Mouse (Mus musculus) fat pad, adult 2 months (tissue): ENCODE results near the gene Dennd4b.
"Not testable (repeated sequence)": the region's sequence is repeated elsewhere in the genome, so short reads cannot be mapped to it uniquely, and the experiment has no call there.

Experiments used
- DNase-seq: peaks from one replicate; pipeline ENCODE4 v3.0.0-alpha.2; 2011; ENCODE audit warnings: low read depth, low spot score; ENCODE audit errors: extremely low read depth

Dennd4b gene

DNA sequence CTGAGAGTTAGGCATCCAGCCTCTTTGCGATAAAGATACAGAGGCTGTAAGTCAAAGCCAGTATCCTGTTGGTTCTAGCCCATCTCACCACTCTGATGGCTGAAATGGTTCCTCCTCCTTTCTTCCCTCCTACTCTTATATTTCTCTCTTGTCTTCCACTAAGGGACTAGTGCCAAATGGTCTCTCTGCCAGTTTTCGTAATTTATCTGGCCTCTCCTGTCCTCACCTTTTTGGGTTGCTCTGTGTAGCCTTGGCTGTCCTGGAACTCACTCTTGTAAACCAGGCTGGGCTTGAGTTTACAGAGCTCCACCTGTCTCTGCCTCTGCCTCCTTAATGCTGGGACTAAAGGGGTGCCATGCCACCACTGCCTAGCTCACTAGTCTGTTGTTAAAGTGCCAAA lies 12.3 kb upstream of the Dennd4b start:
- not testable (repeated sequence) for DNase-seq

DNA sequence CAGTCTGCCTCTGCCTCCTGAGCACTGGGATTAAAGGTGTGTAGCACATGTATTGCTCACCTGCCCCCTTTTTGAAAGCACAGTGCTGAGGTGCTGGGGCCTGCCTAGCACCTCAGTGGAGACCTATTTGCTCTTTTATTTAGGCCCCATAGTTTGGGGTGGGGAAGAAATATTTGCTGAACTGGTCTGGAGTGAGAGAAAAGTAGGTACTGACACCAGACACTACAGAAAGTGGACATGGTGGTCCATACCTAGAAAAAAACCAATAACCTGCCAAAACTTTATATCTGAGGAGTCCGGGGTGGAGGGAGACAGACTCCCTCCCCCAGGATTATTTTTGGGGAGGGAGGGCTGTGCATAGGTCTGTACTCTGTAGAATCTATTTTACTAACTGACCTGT lies 11.8 kb upstream of the Dennd4b start:
- DNase-seq, result not testable (repeated sequence)

DNA sequence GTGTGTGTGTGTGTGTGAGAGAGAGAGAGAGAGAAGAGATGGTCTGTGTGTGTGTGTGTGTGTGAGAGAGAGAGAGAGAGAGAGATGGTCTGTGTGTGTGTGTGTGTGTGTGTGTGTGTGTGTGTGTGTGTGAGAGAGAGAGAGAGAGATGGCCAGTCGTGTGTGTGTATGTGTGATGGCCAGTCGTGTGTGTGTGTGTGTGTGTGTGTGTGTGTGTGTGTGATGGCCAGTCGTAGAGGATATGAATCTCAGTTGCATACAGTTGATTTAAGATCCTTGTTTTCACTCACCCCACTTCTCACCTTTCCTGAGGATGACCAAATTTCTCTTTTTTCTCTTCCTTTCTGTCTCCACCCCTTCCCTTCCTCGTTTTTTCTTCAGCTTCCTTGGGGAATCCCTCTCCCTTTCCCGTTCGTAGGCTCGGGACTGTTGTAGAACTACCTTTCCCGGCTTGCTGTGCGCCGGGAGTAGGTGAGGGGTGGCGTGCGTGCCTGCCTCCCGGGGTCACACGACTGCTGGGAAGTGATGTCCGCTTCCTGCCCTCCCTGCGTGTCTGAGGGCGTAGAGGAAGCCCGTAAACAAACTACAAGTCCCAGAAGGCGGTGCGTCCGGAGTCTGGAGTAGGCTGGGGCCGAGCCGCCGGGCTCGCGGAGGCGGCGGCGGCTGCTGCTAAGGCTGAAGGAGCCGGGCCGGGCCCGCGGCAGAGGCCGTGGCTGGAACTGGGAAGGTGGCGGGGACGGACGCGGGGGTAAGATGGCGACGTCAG lies 11.1 kb upstream of the Dennd4b start, which contains the start of gene Crtc2:
TSS of gene Crtc2 (plus strand) at position 511 of the 766 bp plus-strand sequence.
- DNase-seq, result peak; percentile 83

DNA sequence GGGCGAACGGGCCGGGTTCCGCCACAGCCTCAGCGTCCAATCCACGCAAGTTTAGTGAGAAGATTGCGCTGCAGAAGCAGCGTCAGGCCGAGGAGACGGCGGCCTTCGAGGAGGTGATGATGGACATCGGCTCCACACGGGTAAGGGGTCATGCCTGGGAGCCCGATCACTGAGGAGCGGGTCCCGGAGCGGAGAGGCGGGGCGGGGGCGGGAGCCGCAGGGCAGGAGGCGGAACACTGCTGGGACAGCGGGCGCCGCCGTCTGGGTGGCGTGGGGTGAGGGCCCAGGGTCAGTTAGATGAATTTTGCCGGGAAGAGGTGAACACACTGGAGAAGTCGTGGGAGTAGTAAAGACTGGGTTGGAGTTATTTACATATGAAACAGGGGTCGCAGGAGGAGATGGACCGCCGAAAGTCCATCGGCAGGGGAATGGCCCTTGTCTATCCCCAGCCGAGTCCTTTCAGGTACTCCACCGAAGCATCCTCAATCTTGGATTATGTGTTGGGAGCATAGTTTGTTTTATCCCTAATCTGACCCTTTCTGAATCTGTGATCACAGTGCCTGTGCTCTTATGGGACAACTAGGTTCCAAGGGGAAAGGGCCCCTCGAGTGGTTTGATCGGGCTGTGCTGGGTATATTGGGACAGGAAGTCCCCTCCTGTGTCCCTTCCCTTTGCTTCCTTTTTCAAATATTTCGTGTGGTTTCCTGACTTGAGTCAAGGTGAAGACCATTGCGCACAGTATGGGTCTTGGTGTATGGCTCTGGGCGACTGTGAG lies 10.4 kb upstream of the Dennd4b start:
- DNase-seq, result no peak

DNA sequence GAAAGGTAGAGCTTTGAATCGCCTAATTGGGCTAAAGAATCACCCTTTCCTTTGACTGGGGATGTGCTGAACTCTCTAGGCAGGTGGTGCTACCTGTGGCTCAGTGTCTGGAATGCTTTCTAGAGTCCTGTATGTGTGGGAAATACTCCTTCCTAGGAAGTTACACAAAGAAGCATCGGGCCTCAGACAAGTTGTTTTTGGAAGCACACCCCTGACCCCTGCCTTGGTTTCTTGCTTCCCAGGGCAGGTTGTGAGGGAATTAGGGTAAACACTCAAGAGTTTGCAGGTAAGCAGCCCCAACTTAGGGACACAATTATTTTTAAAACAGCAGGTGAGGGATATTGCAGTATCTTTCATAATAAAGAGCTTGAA lies 9.8 kb upstream of the Dennd4b start:
- no peak for DNase-seq

DNA sequence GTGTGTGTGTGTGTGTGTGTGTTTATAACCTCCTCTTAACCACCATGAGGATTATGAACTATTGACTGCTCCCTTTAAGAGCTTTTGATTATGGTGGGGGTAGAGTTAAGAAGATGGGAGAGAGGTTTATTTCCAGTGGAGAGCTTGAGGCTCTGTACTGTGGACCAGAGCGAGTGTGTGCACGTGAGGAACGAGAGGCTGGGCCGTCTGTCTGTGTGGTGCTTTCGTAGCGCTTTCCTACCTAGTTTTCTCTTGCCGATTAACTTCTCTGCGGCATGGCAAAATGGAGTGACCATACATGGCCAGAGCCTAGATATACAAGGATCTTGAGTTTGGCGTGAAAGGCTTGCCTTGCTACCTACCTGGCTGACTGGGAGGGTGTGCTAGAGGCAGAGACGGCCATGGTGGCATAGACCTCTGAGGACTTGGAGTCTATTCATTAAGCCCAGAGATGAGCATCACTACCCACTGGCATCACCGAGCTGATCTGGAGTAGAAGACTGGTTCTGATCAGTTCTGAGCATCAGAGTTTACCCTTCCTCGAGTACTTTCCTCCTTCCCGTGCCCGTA lies 9.1 kb upstream of the Dennd4b start:
- DNase-seq, result no peak

DNA sequence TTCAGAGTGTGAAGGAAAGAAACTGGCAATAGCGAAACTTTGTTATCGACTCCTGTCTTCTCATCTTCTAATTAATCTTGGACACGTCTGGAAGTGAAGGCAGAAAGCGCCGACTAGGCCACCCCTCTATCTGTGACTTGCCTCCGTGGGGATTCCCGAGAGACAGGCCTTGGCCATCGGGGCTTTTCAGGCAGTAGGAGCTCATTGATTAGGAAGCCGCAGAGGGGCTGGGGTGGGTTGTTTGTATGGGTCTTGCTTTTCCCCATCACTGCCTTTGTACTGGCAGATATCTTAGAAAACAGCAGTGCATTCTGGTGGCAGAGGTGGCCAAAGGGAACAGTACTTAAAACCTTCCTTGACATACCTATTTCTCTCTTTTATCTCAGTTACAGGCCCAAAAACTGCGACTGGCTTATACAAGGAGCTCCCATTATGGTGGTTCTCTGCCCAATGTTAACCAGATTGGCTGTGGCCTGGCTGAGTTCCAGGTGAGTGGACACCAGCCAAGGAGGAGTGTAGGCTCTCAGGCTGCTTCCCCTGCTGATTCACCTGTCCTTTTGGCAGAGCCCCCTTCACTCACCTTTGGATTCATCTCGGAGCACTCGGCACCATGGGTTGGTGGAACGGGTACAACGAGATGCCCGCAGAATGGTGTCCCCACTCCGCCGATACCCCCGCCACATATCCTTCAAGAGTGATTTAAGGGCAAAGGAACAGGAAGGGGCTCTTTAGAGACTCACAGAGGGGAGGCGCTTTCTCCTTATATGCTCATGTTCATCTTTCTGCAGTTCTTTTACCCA lies 8.1 kb upstream of the Dennd4b start:
- DNase-seq, result no peak

DNA sequence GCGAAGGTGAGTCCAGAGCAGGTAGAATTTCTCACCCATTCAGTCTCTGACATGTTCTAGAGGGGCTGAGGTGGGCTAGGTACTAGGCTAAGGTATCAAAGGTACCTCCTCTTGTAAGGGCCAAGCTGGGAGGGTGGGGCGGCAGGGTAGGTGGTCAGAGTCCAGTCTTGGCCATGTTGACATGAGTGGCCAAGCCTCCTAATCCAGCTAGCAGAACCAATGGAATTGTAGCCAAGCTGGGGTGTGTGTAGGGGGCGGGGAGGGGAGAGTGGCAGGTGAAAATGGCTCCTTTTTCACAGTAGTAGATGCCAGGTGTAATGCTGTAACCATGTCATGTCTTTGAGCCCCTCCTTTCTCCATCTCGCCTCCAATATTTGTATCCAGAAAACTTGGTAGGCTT lies 6.5 kb upstream of the Dennd4b start:
- DNase-seq, result no peak

DNA sequence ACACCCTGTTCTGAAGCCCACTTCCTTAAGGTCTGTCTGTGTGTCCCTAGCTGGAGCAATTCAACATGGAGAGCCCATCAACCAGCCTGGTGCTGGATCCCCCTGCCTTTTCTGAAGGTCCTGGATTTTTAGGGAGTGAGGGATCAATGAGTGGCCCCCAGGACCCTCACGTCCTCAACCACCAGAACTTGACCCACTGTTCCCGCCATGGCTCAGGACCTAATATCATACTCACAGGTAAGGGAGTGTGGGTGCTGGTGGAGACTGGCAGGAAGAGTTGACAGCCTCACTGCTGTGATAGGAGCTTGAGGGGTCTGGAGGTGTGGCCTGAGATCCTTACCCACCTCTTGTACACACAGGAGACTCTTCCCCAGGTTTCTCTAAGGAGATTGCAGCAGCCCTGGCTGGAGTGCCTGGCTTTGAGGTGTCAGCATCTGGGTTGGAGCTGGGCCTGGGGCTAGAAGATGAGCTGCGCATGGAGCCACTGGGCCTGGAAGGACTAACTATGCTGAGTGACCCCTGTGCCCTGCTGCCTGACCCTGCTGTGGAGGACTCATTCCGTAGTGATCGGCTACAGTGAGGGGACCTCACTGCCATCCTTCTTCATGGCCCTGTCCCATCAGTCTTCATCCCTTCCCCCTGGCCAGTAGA lies 1.7 kb upstream of the Dennd4b start:
- DNase-seq, result no peak

DNA sequence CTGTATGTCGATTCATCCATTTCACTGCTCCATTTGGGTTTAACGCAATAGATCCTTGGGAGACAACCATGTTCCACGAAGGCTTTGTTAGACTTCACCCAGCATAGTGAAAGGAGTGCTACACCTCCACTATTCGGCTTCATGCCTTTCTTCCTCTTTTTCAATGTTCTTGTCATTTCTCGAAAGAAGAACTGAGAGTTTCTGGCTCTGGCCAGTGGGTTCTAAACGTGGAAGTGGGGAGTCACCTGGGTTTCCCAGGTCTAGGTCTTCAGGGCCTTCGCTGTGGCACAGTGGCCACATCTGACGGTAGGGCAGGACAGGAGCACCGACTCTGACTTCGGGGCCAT lies 325 bp upstream of the Dennd4b start:
- DNase-seq, result no peak

DNA sequence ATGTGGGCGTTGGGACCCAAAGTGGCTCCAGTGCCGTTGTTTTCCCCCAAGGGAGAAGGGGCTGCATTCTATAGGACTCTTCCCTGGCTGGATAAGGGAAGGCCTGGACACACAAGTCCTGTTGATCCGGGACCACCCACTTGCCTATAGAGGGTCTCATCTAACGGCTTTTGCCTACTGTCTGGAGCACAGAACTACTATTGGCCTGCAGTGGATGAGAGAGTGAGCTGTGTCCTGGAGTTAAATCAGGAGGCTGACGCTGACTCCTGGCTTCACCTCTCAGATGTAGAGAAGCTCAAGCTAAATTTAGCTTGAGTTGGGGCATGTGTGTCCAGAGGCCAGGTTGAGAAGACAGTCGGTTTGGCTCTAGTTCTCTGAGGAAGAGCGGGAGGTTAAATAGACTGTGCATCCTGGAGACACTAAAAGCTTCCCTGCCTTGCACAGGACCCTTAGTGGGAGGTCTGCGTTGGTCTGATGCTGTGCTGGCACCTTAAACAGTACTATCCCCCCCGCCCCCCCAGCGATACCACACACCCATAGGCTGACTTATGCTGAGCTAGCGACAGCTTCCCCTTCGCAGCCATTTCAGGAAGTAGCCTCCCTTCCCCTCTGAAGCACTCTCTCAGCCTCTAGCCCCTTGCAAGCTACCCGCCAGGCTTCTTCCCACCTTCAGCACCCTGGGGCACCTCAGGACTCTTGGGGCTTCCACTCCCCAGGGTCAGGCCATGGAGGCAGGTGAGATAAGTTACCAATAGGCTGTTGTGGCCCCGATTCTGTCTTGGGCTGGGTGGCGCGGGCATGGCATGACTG lies 1.2 kb downstream of the Dennd4b start:
- no peak for DNase-seq

DNA sequence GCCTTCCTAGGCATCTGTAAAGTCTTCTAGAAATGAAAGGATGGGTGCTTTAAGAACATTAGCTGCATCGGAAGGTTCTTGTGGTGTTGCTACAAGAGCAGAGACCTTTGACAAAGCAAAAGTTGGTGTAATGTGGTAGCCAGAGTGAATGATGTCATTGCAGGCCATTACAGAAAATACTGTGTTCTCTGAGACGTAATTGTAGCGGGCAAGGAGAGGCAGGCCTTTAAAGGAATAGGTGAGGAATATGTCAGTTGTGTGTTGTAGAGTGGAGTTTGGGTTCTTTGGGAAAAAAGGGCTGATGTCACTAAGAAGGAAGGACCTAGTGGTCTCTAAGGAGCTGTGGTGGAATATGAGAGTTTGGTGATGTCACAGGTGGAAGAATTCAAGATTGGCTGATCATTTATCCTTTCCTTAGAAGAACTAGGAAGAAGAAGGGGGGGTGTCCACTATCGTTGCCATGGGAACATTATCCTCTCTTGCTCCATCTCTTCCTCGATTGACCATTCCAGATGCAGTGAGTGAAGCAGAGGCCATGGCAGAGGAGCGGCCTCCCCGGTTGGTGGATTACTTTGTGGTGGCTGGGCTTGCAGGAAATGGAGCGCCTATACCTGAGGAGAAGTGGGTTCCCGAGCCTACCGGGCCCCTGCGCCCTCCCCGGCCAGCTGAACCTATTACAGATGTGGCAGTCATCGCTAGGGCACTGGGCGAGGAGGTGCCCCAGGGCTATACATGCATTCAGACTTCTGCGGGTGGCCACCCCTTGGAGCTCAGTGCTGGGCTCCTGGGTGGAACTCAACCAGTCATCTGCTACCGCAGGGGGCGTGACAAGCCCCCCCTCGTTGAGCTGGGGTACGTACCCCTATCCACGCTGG lies 2.2 kb downstream of the Dennd4b start:
- no peak for DNase-seq

DNA sequence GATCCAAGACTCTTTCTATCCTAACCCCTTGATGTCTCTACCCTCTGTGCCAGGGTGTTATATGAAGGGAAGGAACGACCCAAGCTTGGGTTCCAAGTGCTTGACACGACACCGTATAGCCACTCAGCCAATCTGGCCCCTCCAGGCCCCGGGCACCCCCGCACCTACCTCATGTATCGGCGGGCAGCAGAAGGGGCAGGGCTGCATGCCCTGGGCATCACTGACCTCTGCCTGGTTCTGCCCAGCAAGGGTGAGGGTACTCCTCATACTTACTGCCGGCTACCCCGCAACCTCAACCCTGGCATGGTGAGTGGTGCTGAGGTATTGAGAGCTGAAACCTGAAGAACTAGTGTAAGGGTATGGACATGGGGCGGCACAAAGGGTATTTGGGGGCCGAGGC lies 3.2 kb downstream of the Dennd4b start:
- DNase-seq, result no peak

DNA sequence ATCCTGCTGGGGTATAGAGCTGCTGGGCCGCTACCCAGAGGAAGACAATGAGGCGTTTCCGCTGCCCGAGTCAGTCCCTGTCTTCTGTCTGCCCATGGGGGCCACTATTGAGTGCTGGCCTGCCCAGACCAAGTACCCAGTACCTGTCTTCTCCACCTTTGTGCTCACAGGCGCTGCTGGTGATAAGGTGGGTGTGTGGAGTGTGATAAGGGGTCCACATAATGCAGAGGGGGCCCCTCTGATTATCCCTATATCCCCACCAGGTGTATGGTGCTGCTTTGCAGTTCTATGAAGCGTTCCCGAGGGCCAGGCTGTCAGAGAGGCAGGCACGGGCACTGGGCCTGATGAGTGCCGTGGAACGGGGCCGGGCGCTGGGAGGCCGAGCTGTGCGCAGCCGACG lies 4.0 kb downstream of the Dennd4b start:
- DNase-seq, result no peak

DNA sequence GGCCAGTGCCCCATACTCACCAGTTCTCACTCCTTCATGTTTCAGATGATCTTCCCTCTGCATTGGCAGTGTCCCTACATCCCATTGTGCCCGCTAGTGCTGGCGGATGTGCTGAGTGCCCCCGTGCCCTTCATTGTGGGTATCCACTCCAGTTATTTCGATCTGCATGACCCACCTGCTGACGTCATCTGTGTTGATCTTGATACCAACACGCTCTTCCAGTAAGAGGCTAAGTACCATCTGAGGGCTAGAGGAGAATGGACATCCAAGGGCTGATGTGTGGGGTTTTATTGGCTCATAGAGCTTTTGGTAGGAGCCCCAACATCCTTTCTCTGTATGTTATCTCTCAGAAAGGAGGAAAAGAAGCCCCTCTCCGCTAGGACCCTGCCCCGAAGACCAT lies 5.8 kb downstream of the Dennd4b start:
- no peak for DNase-seq

DNA sequence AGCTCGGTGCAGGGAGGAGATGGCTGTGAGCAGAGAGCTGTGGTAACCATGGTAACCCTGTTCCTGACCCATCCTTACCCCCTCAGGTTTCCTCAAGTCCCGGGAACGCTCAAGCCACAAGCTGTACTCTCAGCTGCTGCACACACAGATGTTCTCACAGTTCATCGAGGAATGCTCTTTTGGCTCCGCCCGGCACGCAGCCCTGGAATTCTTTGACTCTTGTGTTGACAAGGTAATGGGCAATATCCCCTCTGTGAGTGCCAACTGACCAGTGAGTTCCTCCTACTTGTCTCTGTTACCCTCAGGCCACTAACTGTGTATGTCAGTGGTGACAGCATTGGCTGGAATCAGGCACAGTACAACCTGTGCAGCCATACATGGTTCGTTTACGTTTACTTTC lies 7.2 kb downstream of the Dennd4b start:
- DNase-seq, result no peak

DNA sequence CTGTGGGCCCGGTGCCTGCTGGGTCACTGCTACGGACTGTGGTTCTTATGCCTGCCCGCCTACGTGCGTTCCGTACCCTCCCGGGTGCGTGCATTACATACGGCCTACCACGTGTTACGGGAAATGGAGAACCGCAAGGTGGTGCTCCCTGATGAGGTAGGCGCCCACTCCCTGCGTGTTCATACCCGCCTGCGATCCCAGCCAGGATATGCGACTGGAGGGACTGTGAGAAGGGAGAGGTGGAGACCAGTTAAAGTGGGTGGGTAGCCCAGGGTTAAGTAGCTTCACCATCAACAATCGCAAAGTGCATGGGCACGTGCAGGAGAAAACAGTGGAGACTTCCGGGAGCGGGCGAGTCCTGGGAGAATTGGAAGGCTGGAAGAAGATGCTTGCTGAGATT lies 8.9 kb downstream of the Dennd4b start:
- DNase-seq, result no peak

DNA sequence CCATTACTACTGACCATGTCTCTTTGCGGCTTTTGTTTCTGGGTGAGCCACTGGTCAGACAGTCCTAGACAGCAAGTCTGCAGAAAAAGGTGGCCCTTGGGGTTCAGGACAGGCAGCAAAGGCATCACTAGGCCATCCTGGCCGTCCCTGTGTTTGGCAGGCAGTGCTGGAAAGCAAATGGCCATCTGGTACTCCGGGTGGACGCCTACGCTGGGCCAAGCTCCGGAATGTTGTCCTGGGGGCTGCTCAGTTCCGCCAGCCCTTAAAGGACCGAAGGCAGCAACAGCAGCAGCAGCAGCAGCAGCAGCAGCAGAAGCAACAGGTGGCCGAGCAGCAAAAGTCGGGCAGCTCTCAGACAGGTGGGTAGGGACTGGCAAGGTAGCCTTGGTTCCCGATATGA lies 10.3 kb downstream of the Dennd4b start:
- no peak for DNase-seq

DNA sequence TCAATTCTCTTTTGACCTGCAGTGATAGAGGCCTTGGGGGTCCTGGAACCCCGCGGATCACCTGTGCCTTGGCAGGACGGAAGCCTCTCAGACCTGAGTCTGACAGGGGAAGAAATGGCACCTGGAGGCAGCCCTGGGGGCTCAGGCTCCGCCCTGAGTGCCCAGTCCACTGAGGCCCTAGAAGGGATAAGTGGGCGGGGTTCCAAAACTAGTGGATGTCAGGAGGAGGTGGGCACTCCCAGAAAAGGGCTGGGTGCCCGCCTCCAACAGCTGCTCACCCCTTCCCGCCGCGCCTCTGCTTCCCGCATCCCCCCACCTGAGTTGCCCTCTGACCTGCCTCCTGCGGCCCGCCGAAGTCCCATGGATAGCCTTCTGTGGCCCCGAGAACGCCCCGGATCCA lies 11.9 kb downstream of the Dennd4b start:
- no peak for DNase-seq
